Mouse (Mus musculus): Measurements from ENCODE around the gene Abhd17c. TPM values are rescaled to one million over a fixed set of nuclear protein-coding genes. Genes with fewer than 3 reads are reported as not detected.

Abhd17c gene
- polyA plus RNA-seq, 1 experiment from 2014 or later = 49.3 TPM

DNA sequence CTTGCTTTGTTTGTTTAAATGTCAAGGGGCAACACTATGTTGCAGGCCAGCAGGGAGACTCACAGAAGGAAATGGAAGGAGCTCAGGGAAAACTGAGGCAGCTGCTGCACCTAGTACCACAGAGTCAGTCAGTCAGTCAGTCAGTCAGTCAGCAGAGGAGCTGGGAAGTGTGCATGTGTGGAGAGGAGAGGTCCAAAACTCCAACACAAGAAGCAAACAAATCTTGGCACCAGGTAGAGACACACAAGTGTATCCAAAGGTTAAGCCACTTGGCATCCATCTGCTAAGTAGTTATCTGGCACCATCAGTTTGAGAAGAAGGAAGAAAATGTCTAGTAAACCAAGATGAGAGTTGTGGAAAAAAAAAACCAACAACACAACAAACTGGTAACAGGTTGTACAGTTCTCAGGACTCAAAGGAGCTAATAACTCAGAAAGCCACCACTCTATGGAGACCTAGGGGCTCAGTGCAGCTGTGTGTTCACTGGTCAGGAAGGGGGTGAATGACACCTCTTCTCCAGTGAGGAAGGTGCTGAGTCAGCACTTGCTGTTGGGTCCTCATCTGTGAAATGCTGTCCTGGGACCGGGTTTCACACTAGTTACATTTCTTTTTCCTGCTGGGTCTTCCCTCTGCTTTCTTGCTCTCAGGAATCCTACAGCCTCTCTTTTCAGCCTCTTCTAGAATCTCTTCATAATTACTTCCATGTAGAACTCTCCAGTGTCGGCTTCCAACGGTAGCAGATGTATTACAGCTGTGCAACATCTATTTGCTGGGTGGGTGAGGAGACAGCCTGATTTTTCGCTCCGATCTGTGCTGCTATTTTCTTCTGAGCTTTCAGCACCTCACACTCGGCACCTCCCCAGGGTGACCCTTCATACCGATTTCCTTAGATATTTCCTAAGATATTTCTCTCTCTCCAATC lies 34.8 kb downstream of the Abhd17c start:
- no peak overlapping the region for H3K9ac ChIP-seq (ENCODE audit: low read depth, low read length)
- H3K9me3 ChIP-seq (ENCODE audit: control insufficient read depth, low read length) = no peaks in the 10 kb centered on the region
- peaks cover 7% of the 10 kb centered on the region; the same call in 1 of the 2 replicates for H3K36me3 ChIP-seq (ENCODE audit: control insufficient read depth, insufficient read depth, low read length)
- 52% methylated on average over 7 of the region's 7 CpGs for WGBS
- peaks cover 41% of the 10 kb centered on the region for H3K4me1 ChIP-seq (ENCODE audit: control insufficient read depth, insufficient read depth, low read length)
- H3K4me3 ChIP-seq (ENCODE audit: low read length) = no peak overlapping the region
- no peak overlapping the region for H3K4me2 ChIP-seq (replicated peaks; ENCODE audit: low read depth, low read length)
- H3K27ac ChIP-seq (ENCODE audit: low read depth, low read length) = no peak overlapping the region
- ATAC-seq (ENCODE audit: low FRiP score, low TSS enrichment) = no peak
- H3K27me3 ChIP-seq (ENCODE audit: control insufficient read depth, insufficient read depth, low read length) = no peaks in the 10 kb centered on the region

DNA sequence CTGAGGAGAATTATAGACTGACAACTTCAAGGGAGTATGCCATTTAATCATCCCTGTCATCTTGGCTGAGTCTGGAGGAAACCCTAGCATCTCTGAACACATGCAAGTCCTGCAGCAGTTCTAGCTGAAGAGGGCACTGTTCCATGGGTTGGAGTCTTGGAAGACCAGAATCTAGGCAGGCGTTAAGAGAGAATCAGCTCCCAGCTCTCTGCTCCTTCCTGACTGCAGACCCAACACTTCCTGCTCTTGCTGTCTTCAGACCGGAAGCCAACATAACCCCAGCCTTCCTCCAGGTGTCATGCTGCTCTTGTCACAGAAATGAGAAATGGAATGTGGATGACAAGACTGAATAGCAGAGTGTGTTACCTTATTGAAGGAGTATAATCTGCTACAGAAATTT lies 36.3 kb downstream of the Abhd17c start:
- 52% methylated on average over 2 of the region's 2 CpGs for WGBS
- ATAC-seq (ENCODE audit: low FRiP score, low TSS enrichment) = no peak
- Histone ChIP-seq H3K4me3 (ENCODE audit: low read length) (no peak overlapping the region), H3K9ac (ENCODE audit: low read depth, low read length) (no peak overlapping the region), H3K4me1 (ENCODE audit: control insufficient read depth, insufficient read depth, low read length) (peaks cover 33% of the 10 kb centered on the region), H3K9me3 (ENCODE audit: control insufficient read depth, low read length) (no peaks in the 10 kb centered on the region), H3K36me3 (ENCODE audit: control insufficient read depth, insufficient read depth, low read length) (peaks cover 11% of the 10 kb centered on the region; the same call in 1 of the 2 replicates), H3K27ac (ENCODE audit: low read depth, low read length) (no peak overlapping the region), H3K4me2 (replicated peaks; ENCODE audit: low read depth, low read length) (no peak overlapping the region), H3K27me3 (ENCODE audit: control insufficient read depth, insufficient read depth, low read length) (no peaks in the 10 kb centered on the region)

DNA sequence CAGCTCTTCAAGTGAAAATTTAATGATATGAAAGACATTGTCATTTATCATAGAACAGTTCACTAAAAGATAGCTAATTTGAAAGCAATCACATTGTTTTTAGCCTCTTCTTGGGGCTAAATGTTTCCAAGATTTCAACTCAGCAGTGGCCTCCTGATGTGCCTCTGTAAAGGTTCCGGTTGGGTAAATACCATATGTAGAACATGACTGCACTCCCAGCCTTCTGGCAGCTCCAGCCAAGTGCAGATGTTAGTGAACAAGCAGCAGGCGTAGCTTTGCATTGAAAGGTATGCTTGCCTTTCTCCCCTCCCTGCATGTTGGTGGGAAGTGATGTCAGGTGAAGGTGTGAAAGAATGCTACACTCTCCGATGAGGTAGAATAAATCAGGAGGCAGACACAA lies 36.9 kb downstream of the Abhd17c start:
- 65% methylated on average over 3 of the region's 3 CpGs for WGBS
- Histone ChIP-seq H3K4me2 (replicated peaks; ENCODE audit: low read depth, low read length) (no peak overlapping the region), H3K4me1 (ENCODE audit: control insufficient read depth, insufficient read depth, low read length) (peaks cover 27% of the 10 kb centered on the region), H3K9ac (ENCODE audit: low read depth, low read length) (no peak overlapping the region), H3K27ac (ENCODE audit: low read depth, low read length) (no peak overlapping the region), H3K27me3 (ENCODE audit: control insufficient read depth, insufficient read depth, low read length) (no peaks in the 10 kb centered on the region), H3K4me3 (ENCODE audit: low read length) (no peak overlapping the region), H3K36me3 (ENCODE audit: control insufficient read depth, insufficient read depth, low read length) (peaks cover 16% of the 10 kb centered on the region; the same call in 1 of the 2 replicates), H3K9me3 (ENCODE audit: control insufficient read depth, low read length) (no peaks in the 10 kb centered on the region)
- ATAC-seq (ENCODE audit: low FRiP score, low TSS enrichment) = no peak

DNA sequence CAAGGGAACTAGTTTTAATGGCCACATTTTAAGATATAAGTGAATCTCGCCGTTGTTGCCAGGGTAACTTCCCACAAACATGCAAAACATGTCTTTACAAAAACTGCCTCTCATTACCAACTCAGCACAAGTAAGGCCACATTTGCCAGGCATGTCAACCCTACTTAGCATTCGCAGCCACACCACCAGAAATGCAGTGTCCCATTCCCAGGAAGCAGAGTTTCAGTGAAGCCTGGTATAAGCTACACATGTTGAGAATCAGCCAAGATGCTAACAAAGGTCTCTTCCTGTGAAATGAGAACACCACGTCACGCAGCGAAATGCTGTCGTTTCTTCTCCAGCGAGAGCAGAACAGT lies 38.7 kb downstream of the Abhd17c start:
- WGBS = 88% methylated on average over 8 of the region's 8 CpGs
- no peaks in the 10 kb centered on the region for H3K27me3 ChIP-seq (ENCODE audit: control insufficient read depth, insufficient read depth, low read length)
- H3K9ac ChIP-seq (ENCODE audit: low read depth, low read length) = no peak overlapping the region
- H3K27ac ChIP-seq (ENCODE audit: low read depth, low read length) = no peak overlapping the region
- peaks cover 10% of the 10 kb centered on the region for H3K4me1 ChIP-seq (ENCODE audit: control insufficient read depth, insufficient read depth, low read length)
- ATAC-seq (ENCODE audit: low FRiP score, low TSS enrichment) = no peak
- no peak overlapping the region for H3K4me3 ChIP-seq (ENCODE audit: low read length)
- no peaks in the 10 kb centered on the region for H3K9me3 ChIP-seq (ENCODE audit: control insufficient read depth, low read length)
- no peak overlapping the region for H3K4me2 ChIP-seq (replicated peaks; ENCODE audit: low read depth, low read length)
- H3K36me3 ChIP-seq (ENCODE audit: control insufficient read depth, insufficient read depth, low read length) = peaks cover 26% of the 10 kb centered on the region

DNA sequence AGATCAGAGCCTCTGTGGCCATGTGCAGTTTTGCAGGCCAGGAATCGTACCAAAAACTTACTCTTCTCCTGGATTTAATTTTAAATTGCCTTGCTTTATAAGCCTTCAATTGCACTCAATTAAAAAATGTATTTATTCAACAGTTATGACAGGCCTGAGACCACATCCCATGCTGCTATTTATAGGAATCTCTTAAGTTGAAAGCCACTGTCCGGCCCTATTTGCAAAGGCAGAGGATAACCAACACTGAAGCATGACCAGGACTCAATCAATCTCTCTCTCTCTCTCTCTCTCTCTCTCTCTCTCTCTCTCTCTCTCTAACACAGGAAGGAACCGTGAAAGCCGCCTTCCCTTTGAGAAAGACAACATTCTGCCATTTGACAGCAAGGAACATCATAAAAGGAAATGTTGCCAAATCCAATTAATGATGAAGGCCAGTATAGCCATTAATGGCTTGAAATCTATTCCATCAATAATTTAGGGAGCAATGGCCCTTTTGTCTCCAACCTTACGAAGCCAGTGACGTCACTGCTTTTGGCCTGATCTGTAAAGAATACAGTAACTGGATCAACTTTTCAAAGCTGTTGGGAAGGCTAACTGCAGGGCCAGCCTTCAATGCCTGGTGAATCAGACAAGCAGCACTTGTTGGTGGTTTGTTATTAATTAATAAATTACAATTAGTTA lies 39.2 kb downstream of the Abhd17c start:
- 86% methylated on average over 6 of the region's 6 CpGs for WGBS
- H3K9ac ChIP-seq (ENCODE audit: low read depth, low read length) = no peak overlapping the region
- peaks cover 26% of the 10 kb centered on the region for H3K36me3 ChIP-seq (ENCODE audit: control insufficient read depth, insufficient read depth, low read length)
- H3K9me3 ChIP-seq (ENCODE audit: control insufficient read depth, low read length) = no peaks in the 10 kb centered on the region
- H3K4me2 ChIP-seq (replicated peaks; ENCODE audit: low read depth, low read length) = no peak overlapping the region
- no peak overlapping the region for H3K27ac ChIP-seq (ENCODE audit: low read depth, low read length)
- no peak for ATAC-seq (ENCODE audit: low FRiP score, low TSS enrichment)
- H3K27me3 ChIP-seq (ENCODE audit: control insufficient read depth, insufficient read depth, low read length) = no peaks in the 10 kb centered on the region
- H3K4me3 ChIP-seq (ENCODE audit: low read length) = no peak overlapping the region
- H3K4me1 ChIP-seq (ENCODE audit: control insufficient read depth, insufficient read depth, low read length) = peaks cover 10% of the 10 kb centered on the region; the same call in 1 of the 2 replicates

DNA sequence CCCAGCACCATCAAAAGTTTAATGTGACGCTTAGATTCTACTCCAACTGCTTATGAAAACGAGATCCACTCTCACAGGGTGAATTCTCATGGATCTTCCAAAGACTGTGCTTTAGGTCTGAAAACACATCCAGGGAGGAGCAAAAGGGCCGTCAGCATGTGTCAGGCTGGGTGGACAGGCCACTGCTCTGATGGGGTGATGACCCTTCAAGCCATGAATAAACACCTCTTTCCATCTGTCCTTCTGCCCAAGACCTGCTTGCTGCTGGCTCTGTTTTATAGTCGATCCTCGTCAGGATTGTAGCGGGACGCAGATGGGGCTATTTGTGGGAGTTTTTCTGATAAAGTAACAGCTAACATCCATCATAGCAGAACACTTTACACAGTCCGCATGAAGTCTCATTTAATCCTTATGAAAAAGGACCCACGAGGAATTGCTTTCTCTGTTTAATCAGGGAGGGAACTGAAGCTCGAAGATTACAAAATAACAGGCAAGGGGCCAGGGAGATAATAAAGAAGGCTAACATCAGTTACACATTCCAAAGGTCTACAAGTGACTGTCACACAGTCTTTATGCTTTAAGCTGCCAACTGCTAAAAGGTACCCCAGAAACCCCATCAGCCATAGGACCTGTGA lies 39.9 kb downstream of the Abhd17c start:
- 47% methylated on average over 10 of the region's 10 CpGs for WGBS
- peaks cover 26% of the 10 kb centered on the region for H3K36me3 ChIP-seq (ENCODE audit: control insufficient read depth, insufficient read depth, low read length)
- no peaks in the 10 kb centered on the region for H3K9me3 ChIP-seq (ENCODE audit: control insufficient read depth, low read length)
- H3K4me3 ChIP-seq (ENCODE audit: low read length) = no peak overlapping the region
- H3K9ac ChIP-seq (ENCODE audit: low read depth, low read length) = no peak overlapping the region
- no peak overlapping the region for H3K27ac ChIP-seq (ENCODE audit: low read depth, low read length)
- H3K27me3 ChIP-seq (ENCODE audit: control insufficient read depth, insufficient read depth, low read length) = no peaks in the 10 kb centered on the region
- no peak for ATAC-seq (ENCODE audit: low FRiP score, low TSS enrichment)
- H3K4me1 ChIP-seq (ENCODE audit: control insufficient read depth, insufficient read depth, low read length) = peaks cover 10% of the 10 kb centered on the region; the same call in 1 of the 2 replicates
- no peak overlapping the region for H3K4me2 ChIP-seq (replicated peaks; ENCODE audit: low read depth, low read length)

DNA sequence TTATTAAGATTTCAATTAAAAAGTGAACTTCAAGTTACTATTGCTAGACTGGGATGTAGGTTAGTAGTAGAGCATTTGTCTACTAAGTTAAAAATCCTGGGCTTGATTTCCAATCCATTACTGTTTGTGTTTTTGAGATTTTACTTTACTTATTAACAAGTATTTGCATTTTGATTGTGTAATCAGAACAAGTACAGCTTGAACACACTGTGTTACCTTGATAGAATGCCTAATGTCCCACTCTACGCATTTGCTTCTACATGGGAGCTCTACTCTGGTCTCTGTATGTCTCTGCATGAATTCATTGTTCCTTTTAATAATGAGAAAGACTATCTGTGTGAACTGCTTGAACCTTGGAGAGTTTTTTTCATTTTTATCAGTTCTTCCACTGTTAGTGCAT lies 44.8 kb downstream of the Abhd17c start:
- WGBS = 97% methylated on average over 1 of the region's 1 CpGs

DNA sequence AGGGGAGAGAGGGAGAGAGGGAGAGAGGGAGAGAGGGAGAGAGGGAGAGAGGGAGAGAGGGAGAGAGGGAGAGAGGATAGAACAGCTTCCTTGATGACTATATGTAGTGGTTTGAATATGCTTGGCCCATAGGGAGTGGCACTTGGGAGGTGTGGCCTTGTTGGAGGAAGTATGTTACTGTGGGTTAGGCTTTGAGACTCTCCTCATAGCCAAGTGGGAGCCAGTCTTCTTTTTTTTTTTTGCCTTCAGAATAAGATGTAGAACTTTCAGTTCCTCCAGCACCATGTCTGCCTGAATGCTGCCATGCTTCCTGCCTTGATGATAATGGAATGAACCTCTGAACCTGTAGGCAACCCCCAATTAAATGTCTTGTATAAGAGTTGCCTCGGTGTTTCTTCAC lies 49.1 kb downstream of the Abhd17c start:
- H3K27me3 ChIP-seq (ENCODE audit: control insufficient read depth, insufficient read depth, low read length) = no peaks in the 10 kb centered on the region
- H3K4me2 ChIP-seq (replicated peaks; ENCODE audit: low read depth, low read length) = no peak overlapping the region

More for the DNA sequence above, 44.8 kb downstream of the Abhd17c start:
- H3K9me3 ChIP-seq (ENCODE audit: control insufficient read depth, low read length) = no peaks in the 10 kb centered on the region
- no peaks in the 10 kb centered on the region for H3K27me3 ChIP-seq (ENCODE audit: control insufficient read depth, insufficient read depth, low read length)
- H3K36me3 ChIP-seq (ENCODE audit: control insufficient read depth, insufficient read depth, low read length) = peaks cover 18% of the 10 kb centered on the region
- 0 out of 2 replicates have a peak, but pooled peaks cover 2% of the 10 kb centered on the region for H3K4me1 ChIP-seq (ENCODE audit: control insufficient read depth, insufficient read depth, low read length)
- H3K9ac ChIP-seq (ENCODE audit: low read depth, low read length) = no peak overlapping the region
- no peak overlapping the region for H3K4me3 ChIP-seq (ENCODE audit: low read length)
- H3K27ac ChIP-seq (ENCODE audit: low read depth, low read length) = no peak overlapping the region
- ATAC-seq (ENCODE audit: low FRiP score, low TSS enrichment) = no peak
- no peak overlapping the region for H3K4me2 ChIP-seq (replicated peaks; ENCODE audit: low read depth, low read length)

More for the DNA sequence above, 49.1 kb downstream of the Abhd17c start:
- H3K4me3 ChIP-seq (ENCODE audit: low read length) = no peak overlapping the region
- ATAC-seq (ENCODE audit: low FRiP score, low TSS enrichment) = no peak
- no peak overlapping the region for H3K9ac ChIP-seq (ENCODE audit: low read depth, low read length)
- no peaks in the 10 kb centered on the region for H3K4me1 ChIP-seq (ENCODE audit: control insufficient read depth, insufficient read depth, low read length)
- no peaks in the 10 kb centered on the region for H3K9me3 ChIP-seq (ENCODE audit: control insufficient read depth, low read length)
- no peaks in the 10 kb centered on the region for H3K36me3 ChIP-seq (ENCODE audit: control insufficient read depth, insufficient read depth, low read length)
- no peak overlapping the region for H3K27ac ChIP-seq (ENCODE audit: low read depth, low read length)
- WGBS = 97% methylated on average over 1 of the region's 1 CpGs
